Mouse (Mus musculus) cortical plate, adult 2 months (tissue): ENCODE measurements at regions not wholly inside any gene's neighbourhood (a gene's known extent, or its start where the extent isn't known, plus 50 kb on each side); places are given as distances from the start of the nearest gene placed in this dataset.
"Not testable (repeated sequence)": the region's sequence is repeated elsewhere in the genome, so short reads cannot be mapped to it uniquely, and the experiment has no call there.

Experiments
- H3K27ac ChIP-seq: fragments of 200-500 bp; 2 replicates; pipeline ENCODE4 v1.5.1; 2012; ENCODE audit warnings: low read length, control low read depth, inconsistent platforms; ENCODE audit not compliant: insufficient read depth
- H3K4me1 ChIP-seq: fragments of 200-500 bp; 2 replicates; pipeline ENCODE4 v1.6.1; 2011; ENCODE audit warnings: low read length; ENCODE audit not compliant: control insufficient read depth, insufficient read depth
- H3K4me3 ChIP-seq: fragments of 200-500 bp; 2 replicates; pipeline ENCODE4 v1.5.1; 2011; ENCODE audit warnings: mild to moderate bottlenecking, low read length, control low read depth; ENCODE audit not compliant: insufficient read depth
- CTCF ChIP-seq: fragments of 200-500 bp; IDR thresholded peaks from 2 replicates; pipeline ENCODE4 v1.5.1; 2011; ENCODE audit warnings: mild to moderate bottlenecking, control low read depth, low read length; ENCODE audit not compliant: insufficient read depth; ENCODE audit errors: extremely low read depth
- POLR2A ChIP-seq: fragments of 200-500 bp; IDR thresholded peaks from 2 replicates; pipeline ENCODE4 v1.6.1; 2011; ENCODE audit warnings: mild to moderate bottlenecking, low read length, control low read depth; ENCODE audit not compliant: insufficient read depth; ENCODE audit errors: extremely low read depth

GRCm38 (mm10) chr12:6638761-6639281 lies 1263.3 kb upstream of the Klhl29 start:
- Histone ChIP-seq H3K4me3 (no peak overlapping the region), H3K4me1 (no peaks in the 10 kb centered on the region; the same call in none of the 2 replicates), H3K27ac (peak overlapping the region; percentile 36; the same call in 1 of the 2 replicates)
- TF ChIP-seq CTCF (no peak), POLR2A (no peak)

- Histone ChIP-seq H3K27ac (peak overlapping the region; percentile 53; the same call in 1 of the 2 replicates), H3K4me1 (no peaks in the 10 kb centered on the region; the same call in none of the 2 replicates), H3K4me3 (no peak overlapping the region)
- no peak for TF ChIP-seq CTCF
- no peak for TF ChIP-seq POLR2A
These were observed 1262.4 kb upstream of the Klhl29 start for GRCm38 (mm10) chr12:6637771-6638305.

DNA sequence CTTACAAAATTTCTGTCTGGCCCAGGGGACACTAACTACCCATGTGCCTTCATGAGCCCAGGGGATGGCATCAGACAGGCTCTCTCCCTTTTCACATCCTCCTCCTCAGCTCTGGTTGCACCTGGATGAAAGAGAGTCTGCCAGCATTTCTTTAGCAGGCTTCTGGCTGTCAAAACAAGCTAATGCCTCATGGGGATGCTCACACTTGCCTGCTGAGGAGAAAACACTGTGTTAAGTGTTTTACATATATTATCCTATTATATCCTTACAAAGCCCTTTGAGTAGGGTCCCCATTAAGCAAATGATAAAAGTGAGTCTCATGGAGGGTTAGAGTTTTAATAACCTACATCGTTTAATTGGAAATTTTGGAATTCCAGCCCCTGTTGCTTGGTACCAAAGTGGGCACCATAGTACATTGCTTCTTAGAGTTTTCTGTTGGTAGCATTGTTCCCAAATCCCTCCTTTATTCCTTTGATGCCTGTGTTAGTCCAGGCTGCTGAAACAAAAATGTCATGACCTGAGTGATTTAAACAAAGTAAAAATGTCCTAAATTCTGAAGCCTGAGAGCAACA lies 1247.2 kb upstream of the Klhl29 start:
- no peak overlapping the region for H3K4me3 ChIP-seq
- no peak overlapping the region for H3K27ac ChIP-seq
- H3K4me1 ChIP-seq = no peaks in the 10 kb centered on the region
- no peak for TF ChIP-seq POLR2A
- no peak for TF ChIP-seq CTCF

GRCm38 (mm10) chr12:6601111-6601510 lies 1225.6 kb upstream of the Klhl29 start:
- TF ChIP-seq POLR2A = no peak
- no peak for TF ChIP-seq CTCF
- H3K4me3 ChIP-seq = no peak overlapping the region
- H3K27ac ChIP-seq = no peak overlapping the region
- H3K4me1 ChIP-seq = no peaks in the 10 kb centered on the region

- H3K27ac ChIP-seq, H3K4me3 ChIP-seq, H3K4me1 ChIP-seq: not testable (repeated sequence)
These were observed 1220.0 kb upstream of the Klhl29 start for GRCm38 (mm10) chr12:6595484-6595883.

DNA sequence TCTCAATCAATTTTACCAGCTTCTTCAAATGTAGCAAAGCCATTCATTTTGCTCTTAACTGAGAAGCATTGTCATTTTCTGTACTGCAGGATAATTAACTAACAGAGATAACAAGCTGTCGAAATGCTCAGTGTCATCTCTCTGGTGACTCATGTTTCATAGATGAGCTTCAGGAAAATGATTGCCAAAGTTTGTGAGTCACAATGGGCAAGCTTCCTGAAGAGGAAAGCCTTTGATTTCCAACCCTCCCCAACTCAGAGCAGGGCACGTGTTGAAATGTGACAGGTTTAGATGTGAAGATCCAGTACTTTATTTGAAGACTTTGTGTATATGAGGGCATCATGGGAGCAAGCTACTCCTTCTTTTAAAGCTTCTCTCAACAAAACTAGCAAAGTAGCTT lies 1214.7 kb upstream of the Klhl29 start:
- H3K27ac ChIP-seq = no peak overlapping the region
- TF ChIP-seq POLR2A = no peak
- TF ChIP-seq CTCF = no peak

GRCm38 (mm10) chr12:6588031-6588701 lies 1212.7 kb upstream of the Klhl29 start:
- TF ChIP-seq POLR2A (no peak), CTCF (no peak)
- Histone ChIP-seq H3K4me3 (no peak overlapping the region), H3K4me1 (no peaks in the 10 kb centered on the region), H3K27ac (no peak overlapping the region)

More for the DNA sequence above, 1214.7 kb upstream of the Klhl29 start:
- Histone ChIP-seq H3K4me3 (no peak overlapping the region), H3K4me1 (no peaks in the 10 kb centered on the region)

DNA sequence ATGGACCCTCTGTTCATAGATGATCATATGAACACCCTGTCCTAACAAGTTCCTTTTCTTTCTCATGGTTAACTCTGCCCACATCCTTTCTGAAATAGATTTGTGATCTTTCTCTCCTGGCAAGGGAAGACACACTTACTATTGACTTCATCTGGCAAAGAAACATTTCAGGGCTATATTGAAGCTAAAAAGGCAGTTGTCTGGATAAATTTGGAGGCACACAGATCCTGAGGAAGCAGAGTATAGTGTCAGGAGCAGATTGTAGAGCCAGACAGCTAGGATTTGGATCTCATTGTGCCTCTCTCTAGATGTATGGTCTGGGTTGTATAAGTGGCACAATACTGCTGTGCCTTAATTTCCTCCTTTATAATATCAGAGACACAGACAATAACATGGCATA lies 1204.7 kb upstream of the Klhl29 start:
- no peak for TF ChIP-seq POLR2A
- no peaks in the 10 kb centered on the region; the same call in 1 of the 2 replicates for H3K4me1 ChIP-seq
- H3K27ac ChIP-seq = no peak overlapping the region
- H3K4me3 ChIP-seq = no peak overlapping the region

- Histone ChIP-seq H3K27ac (no peak overlapping the region), H3K4me3 (no peak overlapping the region), H3K4me1 (no peaks in the 10 kb centered on the region; the same call in 1 of the 2 replicates)
- TF ChIP-seq CTCF (no peak), POLR2A (no peak)
These were observed 1201.4 kb upstream of the Klhl29 start for GRCm38 (mm10) chr12:6576866-6577360.
